Mouse (Mus musculus): ENCODE measurements around the gene Fabp6. TPM values are rescaled to one million over a fixed set of nuclear protein-coding genes. Genes with fewer than 3 reads are reported as not detected.

Gene Fabp6
- polyA plus RNA-seq, 1 experiment from 2014 or later: not detected

DNA sequence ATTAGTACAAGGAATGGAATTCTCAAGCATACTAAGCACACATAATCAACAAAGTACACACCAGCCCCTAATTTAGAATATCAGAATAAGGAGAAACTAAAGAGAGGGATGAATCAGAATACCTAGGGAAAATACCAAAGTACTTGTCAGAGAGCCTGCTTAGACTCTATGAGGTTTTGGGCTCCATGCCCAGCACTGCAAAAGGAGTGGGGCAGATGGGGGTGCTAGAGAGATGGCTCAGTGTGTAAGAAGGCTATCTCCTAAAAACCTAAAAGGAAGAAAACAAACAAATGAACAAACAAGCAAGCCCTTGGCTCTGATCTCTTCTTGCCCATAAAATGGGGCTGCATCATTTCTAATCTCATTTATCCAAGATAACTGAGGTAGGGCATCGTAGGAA, 23.0 kb upstream of the Fabp6 start:
- no peaks in the 10 kb centered on the region for H3K9me3 ChIP-seq (replicated peaks)

DNA sequence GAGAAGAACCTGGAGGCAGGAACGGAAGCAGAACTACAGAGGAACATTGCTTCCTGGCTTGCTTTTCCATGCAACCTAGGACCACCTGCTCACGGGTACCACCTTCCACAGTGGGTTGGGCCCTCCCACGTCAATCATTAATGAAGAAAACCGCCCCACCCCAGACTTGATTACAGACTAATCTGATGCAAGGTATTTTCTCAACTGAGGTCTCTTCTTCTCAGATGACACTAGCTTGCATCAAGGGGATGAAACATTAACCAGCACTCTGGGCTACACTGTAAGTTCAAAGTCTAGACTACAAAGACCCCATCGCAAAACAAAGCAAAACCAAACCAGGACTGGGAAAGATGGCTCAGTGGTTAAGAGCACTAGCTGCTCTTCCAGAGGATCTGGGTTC, 20.4 kb upstream of the Fabp6 start:
- Histone ChIP-seq H3K9me3 (replicated peaks) (no peaks in the 10 kb centered on the region), H3K4me3 (no peak overlapping the region), H3K4me2 (no peak overlapping the region), H3K27ac (no peak overlapping the region), H3K27me3 (no peaks in the 10 kb centered on the region), H3K4me1 (replicated peaks) (peaks cover 15% of the 10 kb centered on the region), H3K36me3 (no peaks in the 10 kb centered on the region), H3K9ac (no peak overlapping the region)
- ATAC-seq (replicated peaks; ENCODE audit: insufficient number of reproducible peaks, insufficient read depth, low FRiP score, low read depth): no peak
- WGBS: 80% methylated on average over 5 of the region's 5 CpGs

More for the DNA sequence above, 23.0 kb upstream of the Fabp6 start:
- H3K27ac ChIP-seq: no peak overlapping the region
- H3K36me3 ChIP-seq: no peaks in the 10 kb centered on the region
- H3K9ac ChIP-seq: no peak overlapping the region
- peaks cover 17% of the 10 kb centered on the region for H3K4me1 ChIP-seq (replicated peaks)
- no peak overlapping the region for H3K4me3 ChIP-seq
- no peak for ATAC-seq (replicated peaks; ENCODE audit: insufficient number of reproducible peaks, insufficient read depth, low FRiP score, low read depth)
- no peaks in the 10 kb centered on the region for H3K27me3 ChIP-seq
- WGBS: 92% methylated on average over 1 of the region's 1 CpGs
- H3K4me2 ChIP-seq: no peak overlapping the region

DNA sequence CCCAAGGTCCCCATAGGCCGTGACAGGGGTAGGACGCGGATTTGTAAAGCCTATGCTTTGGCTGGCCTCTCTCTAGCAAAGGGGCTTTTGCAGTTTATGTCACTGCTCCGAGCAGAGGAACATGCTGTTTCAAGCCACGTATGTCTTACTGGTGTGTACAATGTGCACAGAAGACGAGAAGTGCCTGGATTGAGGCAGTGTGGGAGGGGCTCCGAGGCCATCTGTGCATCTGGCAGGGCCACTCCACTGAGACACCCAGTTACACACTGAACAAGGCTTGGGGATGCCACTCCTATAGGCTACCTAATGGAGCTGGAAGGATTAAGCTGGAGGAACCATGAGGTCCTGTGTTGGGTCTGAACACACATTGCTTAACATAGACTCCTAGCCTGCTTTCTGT, 17.1 kb upstream of the Fabp6 start:
- H3K9ac ChIP-seq: no peak overlapping the region
- peak; percentile 47; the same call in 1 of the 2 replicates for ATAC-seq (replicated peaks; ENCODE audit: insufficient number of reproducible peaks, insufficient read depth, low FRiP score, low read depth)
- no peaks in the 10 kb centered on the region for H3K9me3 ChIP-seq (replicated peaks)
- 53% methylated on average over 7 of the region's 7 CpGs for WGBS
- H3K27ac ChIP-seq: peak overlapping the region; percentile 52
- no peaks in the 10 kb centered on the region for H3K27me3 ChIP-seq
- no peak overlapping the region for H3K4me3 ChIP-seq
- H3K36me3 ChIP-seq: no peaks in the 10 kb centered on the region
- no peak overlapping the region for H3K4me2 ChIP-seq
- H3K4me1 ChIP-seq (replicated peaks): peaks cover 5% of the 10 kb centered on the region

DNA sequence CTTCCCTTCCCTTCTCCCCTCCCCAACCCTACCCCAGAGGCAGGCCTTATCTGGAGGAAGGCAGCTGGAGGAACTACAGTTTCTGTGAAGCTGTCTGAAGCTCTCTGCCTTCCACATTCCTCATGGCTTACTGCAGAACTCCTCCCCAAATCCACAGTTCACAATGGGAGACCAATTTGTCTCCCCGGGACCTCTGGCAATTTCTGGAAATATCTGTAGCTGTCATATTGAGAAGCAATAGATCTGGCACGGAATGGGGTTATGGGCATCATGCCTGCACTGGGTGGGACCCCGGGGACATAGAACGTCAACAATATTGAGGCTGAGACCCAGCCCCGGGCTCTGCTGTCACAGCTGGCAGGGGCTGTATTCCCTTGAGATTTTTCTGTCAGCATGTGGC, 16.6 kb upstream of the Fabp6 start:
- peak; percentile 62 for ATAC-seq (replicated peaks; ENCODE audit: insufficient number of reproducible peaks, insufficient read depth, low FRiP score, low read depth)
- no peak overlapping the region for H3K9ac ChIP-seq
- H3K4me2 ChIP-seq: no peak overlapping the region
- H3K9me3 ChIP-seq (replicated peaks): no peaks in the 10 kb centered on the region
- no peaks in the 10 kb centered on the region for H3K36me3 ChIP-seq
- H3K27me3 ChIP-seq: no peaks in the 10 kb centered on the region
- WGBS: 32% methylated on average over 5 of the region's 5 CpGs
- H3K4me1 ChIP-seq (replicated peaks): peaks cover 9% of the 10 kb centered on the region
- no peak overlapping the region for H3K4me3 ChIP-seq
- peak overlapping the region; percentile 52 for H3K27ac ChIP-seq

DNA sequence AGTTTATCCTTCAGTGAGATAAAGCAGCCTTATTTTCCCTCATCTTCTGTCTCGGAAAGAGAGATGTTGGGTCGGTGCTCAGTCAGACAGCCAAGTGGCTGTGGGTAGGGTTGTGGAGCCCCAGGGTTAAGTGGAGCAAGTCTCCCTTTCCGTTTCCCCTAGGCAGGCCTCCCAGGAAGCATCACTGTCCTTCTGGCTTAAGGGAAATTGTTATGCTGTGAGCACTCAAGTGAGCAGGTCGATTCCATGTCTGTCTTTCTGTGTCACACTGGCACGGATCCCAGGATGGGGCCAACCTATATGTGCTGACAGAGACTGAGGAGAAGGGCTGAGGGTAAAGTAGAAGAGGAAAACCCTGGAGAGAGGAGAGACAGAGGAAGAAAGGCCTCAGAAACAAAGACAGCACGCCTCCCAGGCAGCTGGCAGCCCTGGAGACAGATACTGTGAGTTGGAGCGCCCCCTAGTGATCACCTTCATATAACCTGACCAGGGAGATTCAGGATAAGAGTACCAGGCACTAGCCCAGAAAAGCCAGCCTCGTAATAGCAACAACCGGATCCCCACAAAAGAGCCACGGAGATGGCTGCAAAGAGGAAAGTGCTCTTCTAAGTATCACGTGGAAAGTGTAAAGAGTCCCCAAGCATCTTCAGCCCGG, 11.6 kb upstream of the Fabp6 start:
- H3K4me1 ChIP-seq (replicated peaks): peaks cover 10% of the 10 kb centered on the region
- H3K27me3 ChIP-seq: no peaks in the 10 kb centered on the region
- no peak overlapping the region for H3K4me3 ChIP-seq
- H3K9ac ChIP-seq: no peak overlapping the region
- no peak overlapping the region for H3K4me2 ChIP-seq
- no peaks in the 10 kb centered on the region for H3K9me3 ChIP-seq (replicated peaks)
- WGBS: 20% methylated on average over 12 of the region's 12 CpGs
- peak overlapping the region; percentile 64 for H3K27ac ChIP-seq
- no peaks in the 10 kb centered on the region for H3K36me3 ChIP-seq
- ATAC-seq (replicated peaks; ENCODE audit: insufficient number of reproducible peaks, insufficient read depth, low FRiP score, low read depth): peak; percentile 60

DNA sequence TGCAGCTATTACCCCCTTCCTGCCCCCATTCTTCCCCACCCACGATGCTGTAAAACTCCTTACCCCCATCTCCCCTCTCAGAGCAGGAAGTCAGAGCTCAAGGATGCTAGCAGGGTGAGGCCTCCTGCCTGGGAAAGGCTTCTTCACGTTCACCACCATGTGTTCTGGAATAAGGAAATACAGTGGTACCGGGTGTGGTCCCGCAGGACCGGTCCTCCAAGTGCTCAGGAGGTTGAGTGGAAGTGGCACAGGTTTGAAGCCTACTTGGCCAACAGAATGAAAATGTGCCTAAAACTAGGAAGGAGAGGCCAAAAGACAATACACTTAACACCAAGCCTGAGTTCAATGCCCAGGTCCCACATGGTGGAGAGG, 9.3 kb upstream of the Fabp6 start:
- Histone ChIP-seq H3K27ac (no peak overlapping the region), H3K9ac (no peak overlapping the region), H3K4me2 (no peak overlapping the region), H3K4me1 (replicated peaks) (peaks cover 8% of the 10 kb centered on the region), H3K4me3 (no peak overlapping the region), H3K27me3 (no peaks in the 10 kb centered on the region), H3K9me3 (replicated peaks) (no peaks in the 10 kb centered on the region), H3K36me3 (no peaks in the 10 kb centered on the region)
- WGBS: 74% methylated on average over 5 of the region's 5 CpGs
- ATAC-seq (replicated peaks; ENCODE audit: insufficient number of reproducible peaks, insufficient read depth, low FRiP score, low read depth): no peak

DNA sequence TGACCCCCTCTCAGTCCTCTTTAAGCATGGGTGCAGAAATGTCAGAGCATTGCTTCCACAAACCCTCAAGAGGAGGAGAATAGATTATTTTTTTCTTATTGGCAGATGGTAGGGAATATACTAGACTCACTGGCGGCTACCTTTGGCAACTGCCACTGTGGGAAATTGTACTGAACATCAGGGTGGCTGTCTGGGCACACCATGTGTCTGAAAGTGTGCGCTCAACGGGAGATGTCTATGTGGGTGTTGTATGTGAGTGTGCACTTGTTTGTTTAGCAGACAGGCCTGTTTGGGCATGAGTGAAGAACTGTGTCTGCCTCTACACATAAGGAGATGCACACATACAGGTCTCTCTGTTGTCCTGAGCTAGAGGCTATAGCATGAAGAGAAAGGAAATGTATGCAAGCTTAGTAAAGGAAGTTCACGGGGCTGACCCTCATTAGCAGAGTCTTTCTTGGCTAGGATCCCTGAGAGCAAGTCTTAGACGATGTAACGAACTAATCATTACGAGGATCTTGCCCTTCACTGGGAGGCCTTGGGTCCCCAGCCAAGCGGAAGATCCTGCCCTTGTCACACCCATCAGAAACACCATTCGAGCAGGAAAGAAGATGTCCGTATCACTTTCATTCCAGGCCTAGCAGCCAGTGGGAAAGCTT, 8.8 kb upstream of the Fabp6 start:
- H3K9me3 ChIP-seq (replicated peaks): no peaks in the 10 kb centered on the region
- no peak overlapping the region for H3K9ac ChIP-seq
- 73% methylated on average over 10 of the region's 10 CpGs for WGBS
- H3K4me1 ChIP-seq (replicated peaks): peaks cover 8% of the 10 kb centered on the region
- H3K27me3 ChIP-seq: no peaks in the 10 kb centered on the region
- no peak overlapping the region for H3K27ac ChIP-seq
- no peaks in the 10 kb centered on the region for H3K36me3 ChIP-seq
- ATAC-seq (replicated peaks; ENCODE audit: insufficient number of reproducible peaks, insufficient read depth, low FRiP score, low read depth): no peak
- no peak overlapping the region for H3K4me3 ChIP-seq
- no peak overlapping the region for H3K4me2 ChIP-seq

DNA sequence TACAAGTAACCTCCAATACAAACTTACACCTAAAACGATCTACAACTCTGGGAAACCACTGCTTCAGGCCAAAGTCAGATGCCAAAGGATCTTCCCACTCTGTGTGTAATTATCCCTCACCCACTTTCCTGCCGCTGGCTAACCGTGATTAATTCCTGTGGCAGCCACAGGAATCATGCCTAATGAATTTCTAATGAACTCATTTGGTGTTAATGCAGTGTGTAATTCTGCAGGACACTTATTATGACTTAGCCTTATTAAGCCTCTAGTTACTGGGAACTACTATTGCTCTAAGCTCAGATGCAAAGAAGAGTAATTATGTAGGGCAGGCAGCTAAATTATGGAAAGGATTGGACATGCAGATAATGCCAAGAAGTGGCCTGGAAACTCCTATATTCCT, 7.1 kb upstream of the Fabp6 start:
- no peak overlapping the region for H3K4me2 ChIP-seq
- H3K9me3 ChIP-seq (replicated peaks): no peaks in the 10 kb centered on the region
- ATAC-seq (replicated peaks; ENCODE audit: insufficient number of reproducible peaks, insufficient read depth, low FRiP score, low read depth): no peak
- H3K9ac ChIP-seq: no peak overlapping the region
- H3K4me3 ChIP-seq: no peak overlapping the region
- no peaks in the 10 kb centered on the region for H3K36me3 ChIP-seq
- no peak overlapping the region for H3K27ac ChIP-seq
- WGBS: 85% methylated on average over 3 of the region's 3 CpGs
- peaks cover 8% of the 10 kb centered on the region for H3K4me1 ChIP-seq (replicated peaks)
- H3K27me3 ChIP-seq: no peaks in the 10 kb centered on the region

DNA sequence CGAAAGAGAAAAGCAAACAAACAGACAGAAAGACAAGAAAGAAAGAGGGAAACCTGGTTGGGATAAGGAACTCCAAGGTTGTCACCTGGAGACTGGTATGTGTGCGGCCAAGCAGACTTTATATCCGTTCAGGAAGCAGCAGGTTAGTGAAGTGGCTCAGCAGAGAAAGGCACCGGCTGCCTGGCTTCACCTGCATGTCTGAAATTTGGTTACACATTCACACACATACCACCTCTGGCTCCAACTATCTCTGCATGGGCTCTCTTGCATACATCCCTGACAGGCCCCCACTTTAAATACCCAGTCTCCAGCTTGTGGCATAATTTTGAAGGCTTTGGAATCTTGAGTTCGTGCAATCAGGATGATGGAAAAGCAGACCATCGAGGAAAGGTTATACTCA, 4.5 kb upstream of the Fabp6 start:
- Histone ChIP-seq H3K4me2 (no peak overlapping the region), H3K4me3 (no peak overlapping the region), H3K36me3 (no peaks in the 10 kb centered on the region), H3K9ac (no peak overlapping the region), H3K4me1 (replicated peaks) (no peaks in the 10 kb centered on the region), H3K27ac (no peak overlapping the region), H3K9me3 (replicated peaks) (no peaks in the 10 kb centered on the region), H3K27me3 (no peaks in the 10 kb centered on the region)
- WGBS: 84% methylated on average over 6 of the region's 6 CpGs
- ATAC-seq (replicated peaks; ENCODE audit: insufficient number of reproducible peaks, insufficient read depth, low FRiP score, low read depth): no peak

DNA sequence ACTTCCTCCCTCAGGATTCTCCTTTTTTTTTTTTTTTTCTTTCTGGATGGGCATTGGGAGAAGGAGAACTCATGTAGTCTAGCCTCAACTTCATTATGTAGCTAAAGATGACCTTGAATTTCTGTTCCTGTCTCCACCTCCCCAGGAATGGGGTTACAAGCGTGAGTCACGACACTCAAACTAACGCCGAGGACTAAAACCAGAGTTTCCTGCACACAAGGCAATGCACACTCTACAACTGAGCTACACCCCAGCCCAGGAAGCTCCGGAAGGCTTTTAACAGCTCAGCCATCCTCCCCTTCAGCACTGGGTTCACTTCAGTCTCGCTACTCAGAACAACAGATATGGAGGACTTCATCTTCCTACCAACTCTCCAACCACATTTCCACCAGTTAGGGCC, 3.6 kb upstream of the Fabp6 start:
- H3K27me3 ChIP-seq: no peaks in the 10 kb centered on the region
- no peaks in the 10 kb centered on the region for H3K9me3 ChIP-seq (replicated peaks)
- H3K4me2 ChIP-seq: no peak overlapping the region
- H3K36me3 ChIP-seq: no peaks in the 10 kb centered on the region
- no peak overlapping the region for H3K9ac ChIP-seq
- no peak for ATAC-seq (replicated peaks; ENCODE audit: insufficient number of reproducible peaks, insufficient read depth, low FRiP score, low read depth)
- WGBS: 83% methylated on average over 6 of the region's 6 CpGs
- no peak overlapping the region for H3K4me3 ChIP-seq
- no peak overlapping the region for H3K27ac ChIP-seq
- no peaks in the 10 kb centered on the region for H3K4me1 ChIP-seq (replicated peaks)

DNA sequence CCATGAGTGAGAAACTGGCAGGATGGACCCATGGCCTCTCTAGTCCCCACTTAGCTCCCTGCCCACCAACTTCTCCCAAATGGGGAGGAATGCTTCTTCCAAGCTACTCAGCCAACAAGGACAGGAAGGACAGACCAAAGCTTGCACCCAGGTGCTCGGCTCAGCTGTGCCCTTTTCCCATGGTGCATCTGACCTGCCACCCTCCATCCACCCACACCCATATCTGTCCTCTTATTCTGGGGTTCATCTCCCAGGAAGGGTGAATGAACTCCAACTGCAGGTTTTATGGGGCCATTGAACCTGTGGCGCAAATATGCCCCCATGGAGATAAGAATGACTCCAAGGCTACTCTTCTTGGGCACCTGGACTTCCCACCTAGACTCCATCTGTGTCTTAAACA, 2.9 kb upstream of the Fabp6 start:
- ATAC-seq (replicated peaks; ENCODE audit: insufficient number of reproducible peaks, insufficient read depth, low FRiP score, low read depth): no peak
- H3K9ac ChIP-seq: no peak overlapping the region
- WGBS: 85% methylated on average over 2 of the region's 2 CpGs

DNA sequence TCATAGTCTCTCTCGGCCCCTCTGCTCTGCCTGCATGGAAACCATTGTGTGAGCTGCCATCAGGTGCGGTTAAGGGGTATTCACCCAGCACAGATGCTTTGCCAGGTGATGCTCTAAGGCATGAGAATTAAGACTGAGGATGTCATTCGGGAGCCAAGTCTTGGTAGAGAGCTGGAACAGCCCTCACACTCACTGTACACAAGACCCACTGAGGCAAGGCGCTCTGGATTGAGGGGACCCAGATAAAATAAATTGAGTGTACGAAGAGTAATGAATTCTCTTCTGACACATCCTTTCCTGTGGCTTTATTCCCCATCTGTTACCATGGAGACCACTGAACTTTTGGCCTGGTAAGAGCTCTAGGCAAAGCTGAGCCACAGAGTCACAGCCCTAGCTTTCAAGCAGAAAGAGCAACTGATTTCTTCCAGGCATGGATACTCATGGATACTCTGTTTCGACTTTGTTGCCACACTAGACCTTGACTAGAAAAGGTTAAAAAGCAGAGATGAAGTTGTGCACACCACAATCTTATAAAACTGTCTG, 11.7 kb downstream of the Fabp6 start:
- H3K27ac ChIP-seq: no peak overlapping the region
- ATAC-seq (replicated peaks; ENCODE audit: insufficient number of reproducible peaks, insufficient read depth, low FRiP score, low read depth): no peak
- H3K4me3 ChIP-seq: no peak overlapping the region
- H3K4me2 ChIP-seq: no peak overlapping the region
- no peaks in the 10 kb centered on the region for H3K27me3 ChIP-seq
- no peaks in the 10 kb centered on the region for H3K4me1 ChIP-seq (replicated peaks)
- H3K9me3 ChIP-seq (replicated peaks): no peaks in the 10 kb centered on the region
- H3K36me3 ChIP-seq: peaks cover 9% of the 10 kb centered on the region; the same call in 1 of the 2 replicates
- WGBS: 75% methylated on average over 6 of the region's 6 CpGs
- no peak overlapping the region for H3K9ac ChIP-seq

More for the DNA sequence above, 2.9 kb upstream of the Fabp6 start:
- Histone ChIP-seq H3K4me2 (no peak overlapping the region), H3K36me3 (no peaks in the 10 kb centered on the region), H3K27ac (no peak overlapping the region), H3K4me3 (no peak overlapping the region), H3K27me3 (no peaks in the 10 kb centered on the region), H3K4me1 (replicated peaks) (no peaks in the 10 kb centered on the region), H3K9me3 (replicated peaks) (no peaks in the 10 kb centered on the region)
